Mouse (Mus musculus) cerebellum, adult 11-12 months (tissue): Measurements from ENCODE around the gene Eda2r.

Experiments used
- DNase-seq: peaks from one replicate; pipeline ENCODE4 v3.0.0; 2022

The Eda2r gene

GRCm38 (mm10) chrX:97377065-97377421 is at the start of gene Eda2r:
Eda2r (minus strand) TSS chrX:97377216.
- DNase-seq: no peak

- no peak for DNase-seq
Observed at GRCm38 (mm10) chrX:97397872-97398271, 20.9 kb upstream of the Eda2r start.

GRCm38 (mm10) chrX:97378076-97378475 is 1.1 kb upstream of the Eda2r start:
- no peak for DNase-seq

- no peak for DNase-seq
Observed at GRCm38 (mm10) chrX:97376321-97377064, 523 bp downstream of the Eda2r start.

- DNase-seq: no peak
Observed at GRCm38 (mm10) chrX:97372826-97373225, 4.2 kb downstream of the Eda2r start.

GRCm38 (mm10) chrX:97369206-97369605 is 7.8 kb downstream of the Eda2r start:
- no peak for DNase-seq

GRCm38 (mm10) chrX:97368741-97369140 is 8.3 kb downstream of the Eda2r start:
- no peak for DNase-seq

GRCm38 (mm10) chrX:97360919-97361318 is 16.1 kb downstream of the Eda2r start:
- DNase-seq: no peak

GRCm38 (mm10) chrX:97327891-97328290 is 49.1 kb downstream of the Eda2r start:
- no peak for DNase-seq
